Mouse (Mus musculus) intestine, embryonic 15.5 days (tissue): ENCODE data around the gene Pdia6. TPM values are rescaled to one million over a fixed set of nuclear protein-coding genes. Genes with fewer than 3 reads are reported as not detected.

Source experiments
- ATAC-seq: fragments of 200-750 bp; cut with Nextera tagmentation; 2 replicates; pipeline ENCODE4 v1.8.0; 2017; ENCODE audit warnings: moderate TSS enrichment, moderate library complexity
- H3K27ac ChIP-seq: fragments of 300-500 bp; sonication (generic); 2 replicates; pipeline ENCODE4 v1.5.1; 2015; ENCODE audit warnings: mild to moderate bottlenecking, inconsistent platforms
- H3K27me3 ChIP-seq: fragments of 300-500 bp; sonication (generic); replicated peaks from 2 replicates; pipeline ENCODE4 v1.6.1; 2015; ENCODE audit warnings: inconsistent platforms
- H3K36me3 ChIP-seq: fragments of 300-500 bp; sonication (generic); 2 replicates; pipeline ENCODE4 v1.6.1; 2015; ENCODE audit warnings: inconsistent platforms
- H3K4me1 ChIP-seq: fragments of 300-500 bp; sonication (generic); replicated peaks from 2 replicates; pipeline ENCODE4 v1.6.1; 2015; ENCODE audit warnings: inconsistent platforms
- H3K4me2 ChIP-seq: fragments of 300-500 bp; sonication (generic); replicated peaks from 2 replicates; pipeline ENCODE4 v1.6.1; 2015; ENCODE audit warnings: mild to moderate bottlenecking, inconsistent platforms
- H3K4me3 ChIP-seq: fragments of 300-500 bp; sonication (generic); replicated peaks from 2 replicates; pipeline ENCODE4 v1.5.1; 2015; ENCODE audit warnings: inconsistent platforms
- H3K9ac ChIP-seq: fragments of 300-500 bp; sonication (generic); 2 replicates; pipeline ENCODE4 v1.6.1; 2015; ENCODE audit warnings: inconsistent platforms
- H3K9me3 ChIP-seq: fragments of 300-500 bp; sonication (generic); 2 replicates; pipeline ENCODE4 v1.6.1; 2016; ENCODE audit warnings: inconsistent platforms
- WGBS: fragments of 180-500 bp; shearing (Covaris S2); methylation state at CpG from one replicate; pipeline ENCODE4 v1.1.7; 2015; 5-methylcytosine and 5-hydroxymethylcytosine counted together
- polyA plus RNA-seq: library from polyadenylated mRNA; unstranded; fragments of >200 nt; fragmentation: Nextera tagmentation; extraction: Ambion mirVana; gene quantifications from 2 replicates; pipeline ENCODE4 v1.2.1, GENCODE M21; 2015

The Pdia6 gene
- 635 TPM in 2 replicates for polyA plus RNA-seq

GRCm38 (mm10) chr12:17265971-17266672 lies at the start of gene Pdia6:
Gene Pdia6, plus strand, starts transcription at chr12:17266545.
- ATAC-seq: peak; percentile 100
- Histone ChIP-seq H3K4me1 (peaks cover 14% of the 10 kb centered on the region), H3K9me3 (no peaks in the 10 kb centered on the region), H3K9ac (peak within 1 kb of the TSS; percentile 94), H3K36me3 (peaks cover 6% of the 10 kb centered on the region; the same call in 1 of the 2 replicates), H3K27ac (peak within 1 kb of the TSS; percentile 83), H3K4me3 (peak within 1 kb of the TSS; percentile 93), H3K27me3 (no peaks in the 10 kb centered on the region), H3K4me2 (peak within 1 kb of the TSS; percentile 74)
- WGBS: 2% methylated on average over 47 of the region's 48 CpGs

GRCm38 (mm10) chr12:17218390-17218789 lies 48.0 kb upstream of the Pdia6 start:
- no peaks in the 10 kb centered on the region for H3K36me3 ChIP-seq
- no peaks in the 10 kb centered on the region for H3K9me3 ChIP-seq
- H3K27ac ChIP-seq: no peak overlapping the region
- H3K4me1 ChIP-seq: no peaks in the 10 kb centered on the region
- ATAC-seq: no peak
- H3K9ac ChIP-seq: no peak overlapping the region
- H3K27me3 ChIP-seq: no peaks in the 10 kb centered on the region
- WGBS: 69% methylated on average over 8 of the region's 8 CpGs
- H3K4me3 ChIP-seq: no peak overlapping the region
- H3K4me2 ChIP-seq: no peak overlapping the region

DNA sequence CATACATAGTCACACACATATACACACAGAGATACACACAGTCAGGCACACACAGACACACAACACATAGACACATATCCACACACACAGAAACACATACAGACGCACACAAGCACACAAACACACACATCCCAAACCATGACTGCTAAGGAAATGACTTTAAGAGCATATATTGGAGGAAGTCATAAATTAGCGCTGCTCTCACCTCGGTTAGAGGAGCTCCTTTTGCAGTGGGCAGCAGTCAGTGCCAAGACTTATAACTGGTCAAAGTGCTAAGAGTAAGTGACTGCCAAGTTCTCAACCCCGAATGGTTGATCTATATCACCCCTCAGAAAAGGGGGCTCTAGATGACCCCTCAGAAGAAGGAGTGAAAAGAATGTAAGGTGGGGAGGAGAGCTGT lies 47.2 kb upstream of the Pdia6 start:
- H3K27me3 ChIP-seq: no peaks in the 10 kb centered on the region
- H3K27ac ChIP-seq: no peak overlapping the region
- ATAC-seq: no peak
- no peaks in the 10 kb centered on the region for H3K36me3 ChIP-seq
- no peaks in the 10 kb centered on the region for H3K4me1 ChIP-seq
- no peak overlapping the region for H3K9ac ChIP-seq
- 60% methylated on average over 4 of the region's 4 CpGs for WGBS
- no peak overlapping the region for H3K4me3 ChIP-seq
- H3K4me2 ChIP-seq: no peak overlapping the region
- H3K9me3 ChIP-seq: no peaks in the 10 kb centered on the region

DNA sequence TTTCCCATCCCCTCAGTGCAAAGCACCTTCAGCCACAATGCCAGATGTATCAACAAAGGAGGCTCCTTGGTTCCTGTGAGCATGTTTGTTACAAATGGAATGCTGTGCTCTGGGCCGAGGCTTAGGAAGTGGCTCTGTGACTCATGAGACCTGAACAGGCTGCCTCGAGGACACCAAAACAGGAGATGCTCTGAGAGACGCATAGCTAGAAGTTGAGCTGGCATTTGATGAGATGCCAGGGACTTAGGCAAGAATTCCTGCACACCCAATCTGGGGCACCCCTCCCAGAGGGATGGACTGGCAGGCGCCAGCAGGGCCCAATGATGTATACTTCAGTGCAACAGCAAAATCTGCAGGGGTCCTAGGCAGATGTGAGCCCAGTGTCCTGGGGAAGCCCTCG lies 45.7 kb upstream of the Pdia6 start:
- no peaks in the 10 kb centered on the region for H3K36me3 ChIP-seq
- 66% methylated on average over 5 of the region's 5 CpGs for WGBS
- H3K27me3 ChIP-seq: no peaks in the 10 kb centered on the region
- H3K27ac ChIP-seq: no peak overlapping the region
- no peak overlapping the region for H3K9ac ChIP-seq
- H3K4me1 ChIP-seq: no peaks in the 10 kb centered on the region
- H3K4me2 ChIP-seq: no peak overlapping the region
- no peaks in the 10 kb centered on the region for H3K9me3 ChIP-seq
- H3K4me3 ChIP-seq: no peak overlapping the region
- no peak for ATAC-seq

DNA sequence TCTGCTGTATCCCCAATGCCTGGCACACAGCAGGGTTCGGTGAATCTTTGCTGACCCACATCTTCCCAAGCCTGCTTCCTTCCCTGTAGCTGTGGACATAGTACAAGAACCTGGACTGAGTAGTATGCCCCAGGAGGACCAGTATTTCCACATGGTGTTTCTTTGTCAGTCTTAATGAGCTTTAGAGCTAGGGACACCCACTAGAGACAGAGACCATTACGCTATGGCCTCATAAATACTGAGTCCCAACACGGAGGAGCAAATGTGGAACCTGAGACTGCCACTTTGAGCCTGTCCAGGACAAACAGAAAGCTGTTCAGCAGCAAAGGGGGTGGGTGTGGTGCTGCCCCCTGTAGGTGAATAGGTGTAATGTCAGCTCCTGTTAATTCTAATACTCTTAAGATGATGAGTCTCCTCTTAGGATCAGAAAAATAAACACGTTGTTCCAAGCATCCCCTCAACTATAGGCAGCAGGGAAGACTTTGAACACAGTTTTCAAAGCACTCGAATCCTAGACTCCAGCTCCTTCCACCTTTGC lies 44.4 kb upstream of the Pdia6 start:
- no peaks in the 10 kb centered on the region for H3K4me1 ChIP-seq
- no peak for ATAC-seq
- 41% methylated on average over 5 of the region's 5 CpGs for WGBS

GRCm38 (mm10) chr12:17223050-17223449 lies 43.3 kb upstream of the Pdia6 start:
- 62% methylated on average over 3 of the region's 3 CpGs for WGBS

More for the DNA sequence above, 44.4 kb upstream of the Pdia6 start:
- Histone ChIP-seq H3K9me3 (no peaks in the 10 kb centered on the region), H3K4me3 (no peak overlapping the region), H3K9ac (no peak overlapping the region), H3K27ac (no peak overlapping the region), H3K4me2 (no peak overlapping the region), H3K27me3 (no peaks in the 10 kb centered on the region), H3K36me3 (no peaks in the 10 kb centered on the region)

DNA sequence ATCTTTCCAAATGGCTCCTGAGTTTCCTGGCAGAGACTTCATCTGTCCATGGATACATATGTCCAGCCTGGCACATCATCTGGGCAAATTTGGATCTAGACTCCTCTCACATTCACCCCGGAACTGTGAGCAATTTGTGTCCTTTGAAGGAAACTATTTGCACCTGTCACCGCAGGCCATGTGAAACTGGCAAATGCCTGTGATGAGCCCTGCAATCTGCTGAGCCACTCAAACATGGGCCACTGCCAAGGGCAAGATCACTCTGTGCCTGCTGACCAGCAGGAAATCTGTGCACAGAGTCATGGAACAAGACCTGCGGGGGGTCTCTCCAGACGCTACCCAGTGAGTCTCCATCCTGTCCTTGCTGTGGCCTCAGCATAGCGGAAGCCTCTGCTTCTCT lies 41.3 kb upstream of the Pdia6 start:
- Histone ChIP-seq H3K4me2 (no peak overlapping the region), H3K27ac (no peak overlapping the region), H3K27me3 (no peaks in the 10 kb centered on the region), H3K4me3 (no peak overlapping the region), H3K9ac (no peak overlapping the region), H3K36me3 (no peaks in the 10 kb centered on the region), H3K4me1 (no peaks in the 10 kb centered on the region), H3K9me3 (no peaks in the 10 kb centered on the region)
- no peak for ATAC-seq
- WGBS: 83% methylated on average over 5 of the region's 5 CpGs

More at GRCm38 (mm10) chr12:17223050-17223449, 43.3 kb upstream of the Pdia6 start:
- H3K9ac ChIP-seq: no peak overlapping the region
- ATAC-seq: no peak
- H3K4me2 ChIP-seq: no peak overlapping the region
- H3K27ac ChIP-seq: no peak overlapping the region
- no peaks in the 10 kb centered on the region for H3K9me3 ChIP-seq
- no peaks in the 10 kb centered on the region for H3K27me3 ChIP-seq
- no peaks in the 10 kb centered on the region for H3K36me3 ChIP-seq
- H3K4me3 ChIP-seq: no peak overlapping the region
- no peaks in the 10 kb centered on the region for H3K4me1 ChIP-seq

DNA sequence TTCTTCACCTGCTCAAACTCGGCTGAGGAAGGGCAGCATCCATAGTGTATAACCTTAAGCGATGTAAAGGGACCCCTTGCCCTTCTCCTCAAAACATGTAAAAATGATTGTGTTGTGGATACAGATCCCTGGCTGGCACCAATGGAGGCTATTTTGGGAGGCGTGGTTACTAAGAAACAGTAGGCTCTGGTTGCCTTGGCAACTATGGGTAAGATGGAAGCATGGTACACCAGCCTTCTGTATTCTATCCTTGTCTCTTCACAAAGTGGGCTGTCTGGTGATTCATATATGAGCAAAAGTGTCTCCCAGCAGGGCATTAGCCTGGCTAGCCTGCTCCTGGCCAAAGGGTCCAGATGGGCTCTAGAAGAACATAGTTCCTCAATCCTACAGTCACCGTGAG lies 38.4 kb upstream of the Pdia6 start:
- 87% methylated on average over 4 of the region's 4 CpGs for WGBS
- H3K4me1 ChIP-seq: no peaks in the 10 kb centered on the region

DNA sequence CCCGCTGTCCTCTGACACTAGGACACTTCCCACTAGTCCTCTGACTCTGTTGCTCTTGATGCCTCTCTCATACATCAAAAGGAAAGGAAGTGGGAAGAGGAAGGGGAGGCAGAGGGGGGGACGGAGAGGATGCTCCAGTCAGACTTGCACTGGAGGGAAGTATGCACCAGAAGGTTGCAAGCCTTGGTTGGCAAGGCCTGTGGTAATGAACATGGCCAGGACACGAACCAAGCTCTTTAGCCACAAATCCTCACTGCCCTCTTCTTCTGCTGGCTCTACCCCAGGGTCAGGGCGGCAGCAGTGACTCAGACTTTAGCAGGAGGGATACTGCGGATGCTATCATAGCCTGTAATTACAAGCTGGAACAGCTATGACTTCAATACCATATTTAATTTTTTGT lies 35.8 kb upstream of the Pdia6 start:
- ATAC-seq: no peak
- Histone ChIP-seq H3K36me3 (no peaks in the 10 kb centered on the region), H3K27me3 (no peaks in the 10 kb centered on the region), H3K4me1 (no peaks in the 10 kb centered on the region), H3K9ac (no peak overlapping the region), H3K4me2 (no peak overlapping the region), H3K4me3 (no peak overlapping the region), H3K9me3 (no peaks in the 10 kb centered on the region), H3K27ac (no peak overlapping the region)
- WGBS: 74% methylated on average over 5 of the region's 5 CpGs

More for the DNA sequence above, 38.4 kb upstream of the Pdia6 start:
- H3K27ac ChIP-seq: no peak overlapping the region
- no peak overlapping the region for H3K4me2 ChIP-seq
- H3K36me3 ChIP-seq: no peaks in the 10 kb centered on the region
- H3K27me3 ChIP-seq: no peaks in the 10 kb centered on the region
- H3K9ac ChIP-seq: no peak overlapping the region
- no peak overlapping the region for H3K4me3 ChIP-seq
- H3K9me3 ChIP-seq: no peaks in the 10 kb centered on the region
- ATAC-seq: no peak

DNA sequence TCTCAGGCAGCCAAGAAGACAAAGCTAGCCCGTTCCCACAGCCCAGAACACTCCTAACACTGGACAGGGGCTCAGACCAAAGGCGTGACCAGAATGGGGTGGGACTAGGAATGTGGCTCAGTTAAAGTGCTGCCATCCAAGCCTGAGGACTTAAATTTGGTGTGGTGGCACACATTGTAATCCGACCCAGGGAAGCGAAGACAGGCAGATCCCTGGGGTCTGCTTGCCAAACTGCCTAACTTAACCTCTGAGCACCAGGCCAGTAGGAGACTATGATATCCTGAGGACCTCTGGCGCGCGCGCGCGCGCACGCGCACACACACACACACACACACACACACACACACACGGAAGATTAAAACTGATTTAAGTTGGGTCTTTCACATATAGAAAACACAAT lies 34.8 kb upstream of the Pdia6 start:
- Histone ChIP-seq H3K27me3 (no peaks in the 10 kb centered on the region), H3K9me3 (no peaks in the 10 kb centered on the region), H3K4me1 (no peaks in the 10 kb centered on the region), H3K4me3 (no peak overlapping the region), H3K9ac (no peak overlapping the region), H3K27ac (no peak overlapping the region), H3K4me2 (no peak overlapping the region), H3K36me3 (no peaks in the 10 kb centered on the region)
- WGBS: 86% methylated on average over 14 of the region's 14 CpGs
- ATAC-seq: no peak

DNA sequence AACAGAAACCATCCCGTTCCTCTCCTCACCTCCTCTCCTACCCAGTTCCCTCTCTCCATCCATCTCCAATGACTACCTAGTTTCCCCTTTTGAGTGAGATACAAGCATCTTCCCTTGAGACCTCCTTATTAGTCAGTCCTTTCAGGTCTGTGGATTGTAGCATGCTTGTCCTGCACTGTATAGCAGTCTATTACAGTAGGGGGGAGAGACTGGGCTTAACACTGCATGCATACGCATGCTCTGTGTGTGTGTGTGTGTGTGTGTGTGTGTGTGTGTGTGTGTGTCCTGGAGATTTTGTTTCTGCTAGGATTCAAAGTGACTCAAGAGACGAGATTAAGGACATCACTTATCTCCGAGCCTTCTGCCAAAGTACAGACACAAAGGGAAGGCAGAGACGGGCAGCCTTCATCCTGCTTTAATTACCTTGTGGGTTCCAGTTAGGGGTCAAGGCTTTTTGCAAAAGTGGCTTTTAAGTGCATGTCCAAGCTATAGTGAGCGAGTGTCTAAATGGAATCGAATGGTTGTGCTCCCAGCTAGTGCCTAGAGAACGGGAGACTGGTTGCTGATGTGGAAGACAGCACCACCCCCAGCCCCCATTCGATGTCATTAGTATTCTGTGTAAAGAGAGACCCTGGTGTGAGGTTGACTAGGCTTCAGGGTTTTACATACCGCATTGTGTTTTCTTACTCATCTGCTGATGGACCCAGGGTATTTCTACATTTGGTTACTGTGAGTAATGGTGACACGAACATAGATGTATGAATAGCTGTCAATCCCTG lies 30.6 kb upstream of the Pdia6 start:
- H3K4me1 ChIP-seq: no peaks in the 10 kb centered on the region
- H3K27ac ChIP-seq: no peak overlapping the region
- no peak for ATAC-seq
- no peak overlapping the region for H3K9ac ChIP-seq
- WGBS: 54% methylated on average over 11 of the region's 11 CpGs
- no peaks in the 10 kb centered on the region for H3K36me3 ChIP-seq
- no peak overlapping the region for H3K4me2 ChIP-seq
- no peaks in the 10 kb centered on the region for H3K27me3 ChIP-seq
- H3K9me3 ChIP-seq: no peaks in the 10 kb centered on the region
- H3K4me3 ChIP-seq: no peak overlapping the region

- WGBS: 57% methylated on average over 12 of the region's 12 CpGs
- Histone ChIP-seq H3K9ac (no peak overlapping the region), H3K4me3 (no peak overlapping the region), H3K9me3 (no peaks in the 10 kb centered on the region), H3K27me3 (no peaks in the 10 kb centered on the region), H3K4me1 (no peaks in the 10 kb centered on the region), H3K27ac (no peak overlapping the region), H3K4me2 (no peak overlapping the region), H3K36me3 (no peaks in the 10 kb centered on the region)
- no peak for ATAC-seq
Measured at GRCm38 (mm10) chr12:17238588-17239427, 27.5 kb upstream of the Pdia6 start.
